Mouse (Mus musculus): ENCODE data around the gene Ybx2.

Gene Ybx2

GRCm38 (mm10) chr11:69936714-69937347, 1.2 kb downstream of the Ybx2 start:
- no peak for DNase-seq (ENCODE audit: low read depth, low spot score)
- Histone ChIP-seq H3K27me3 (ENCODE audit: control insufficient read depth, insufficient read depth, low read length, poor library complexity, severe bottlenecking) (peaks cover 3% of the 10 kb centered on the region), H3K36me3 (ENCODE audit: control insufficient read depth, insufficient read depth, low read length, poor library complexity, severe bottlenecking) (no peaks in the 10 kb centered on the region)

- DNase-seq (ENCODE audit: low read depth, low spot score) = no peak
- Histone ChIP-seq H3K36me3 (ENCODE audit: control insufficient read depth, insufficient read depth, low read length, poor library complexity, severe bottlenecking) (no peaks in the 10 kb centered on the region), H3K27me3 (ENCODE audit: control insufficient read depth, insufficient read depth, low read length, poor library complexity, severe bottlenecking) (peaks cover 3% of the 10 kb centered on the region)
These were observed 1.8 kb downstream of the Ybx2 start for GRCm38 (mm10) chr11:69937385-69937784.

- H3K27me3 ChIP-seq (ENCODE audit: control insufficient read depth, insufficient read depth, low read length, poor library complexity, severe bottlenecking) = peaks cover 3% of the 10 kb centered on the region
- H3K36me3 ChIP-seq (ENCODE audit: control insufficient read depth, insufficient read depth, low read length, poor library complexity, severe bottlenecking) = no peaks in the 10 kb centered on the region
- no peak for DNase-seq (ENCODE audit: low read depth, low spot score)
These were observed 2.2 kb downstream of the Ybx2 start for GRCm38 (mm10) chr11:69937834-69938233.

- no peak for DNase-seq (ENCODE audit: low read depth, low spot score)
- peaks cover 3% of the 10 kb centered on the region for H3K27me3 ChIP-seq (ENCODE audit: control insufficient read depth, insufficient read depth, low read length, poor library complexity, severe bottlenecking)
These were observed 2.9 kb downstream of the Ybx2 start for GRCm38 (mm10) chr11:69938401-69938979.

GRCm38 (mm10) chr11:69939181-69939580, 3.6 kb downstream of the Ybx2 start:
- H3K27me3 ChIP-seq (ENCODE audit: control insufficient read depth, insufficient read depth, low read length, poor library complexity, severe bottlenecking) = peaks cover 3% of the 10 kb centered on the region
- no peak for DNase-seq (ENCODE audit: low read depth, low spot score)
- no peaks in the 10 kb centered on the region for H3K36me3 ChIP-seq (ENCODE audit: control insufficient read depth, insufficient read depth, low read length, poor library complexity, severe bottlenecking)

More at GRCm38 (mm10) chr11:69938401-69938979, 2.9 kb downstream of the Ybx2 start:
- no peaks in the 10 kb centered on the region for H3K36me3 ChIP-seq (ENCODE audit: control insufficient read depth, insufficient read depth, low read length, poor library complexity, severe bottlenecking)

- Histone ChIP-seq H3K27me3 (ENCODE audit: control insufficient read depth, insufficient read depth, low read length, poor library complexity, severe bottlenecking) (peaks cover 3% of the 10 kb centered on the region), H3K36me3 (ENCODE audit: control insufficient read depth, insufficient read depth, low read length, poor library complexity, severe bottlenecking) (no peaks in the 10 kb centered on the region)
- DNase-seq (ENCODE audit: low read depth, low spot score) = no peak
These were observed 4.1 kb downstream of the Ybx2 start for GRCm38 (mm10) chr11:69939731-69940130.

GRCm38 (mm10) chr11:69940962-69941361, 5.4 kb downstream of the Ybx2 start:
- H3K27me3 ChIP-seq (ENCODE audit: control insufficient read depth, insufficient read depth, low read length, poor library complexity, severe bottlenecking) = peaks cover 3% of the 10 kb centered on the region
- no peaks in the 10 kb centered on the region for H3K36me3 ChIP-seq (ENCODE audit: control insufficient read depth, insufficient read depth, low read length, poor library complexity, severe bottlenecking)
- DNase-seq (ENCODE audit: low read depth, low spot score) = no peak

GRCm38 (mm10) chr11:69945216-69945615, 9.6 kb downstream of the Ybx2 start:
- no peaks in the 10 kb centered on the region for H3K27me3 ChIP-seq (ENCODE audit: control insufficient read depth, insufficient read depth, low read length, poor library complexity, severe bottlenecking)
- DNase-seq (ENCODE audit: low read depth, low spot score) = no peak
- H3K36me3 ChIP-seq (ENCODE audit: control insufficient read depth, insufficient read depth, low read length, poor library complexity, severe bottlenecking) = no peaks in the 10 kb centered on the region

- Histone ChIP-seq H3K36me3 (ENCODE audit: control insufficient read depth, insufficient read depth, low read length, poor library complexity, severe bottlenecking) (no peaks in the 10 kb centered on the region), H3K27me3 (ENCODE audit: control insufficient read depth, insufficient read depth, low read length, poor library complexity, severe bottlenecking) (no peaks in the 10 kb centered on the region)
- DNase-seq (ENCODE audit: low read depth, low spot score) = no peak
These were observed 10.6 kb downstream of the Ybx2 start for GRCm38 (mm10) chr11:69945997-69946891.

GRCm38 (mm10) chr11:69947337-69948065, 11.9 kb downstream of the Ybx2 start:
- DNase-seq (ENCODE audit: low read depth, low spot score) = no peak
- no peaks in the 10 kb centered on the region for H3K36me3 ChIP-seq (ENCODE audit: control insufficient read depth, insufficient read depth, low read length, poor library complexity, severe bottlenecking)
- no peaks in the 10 kb centered on the region for H3K27me3 ChIP-seq (ENCODE audit: control insufficient read depth, insufficient read depth, low read length, poor library complexity, severe bottlenecking)

- peak; percentile 85 for DNase-seq (ENCODE audit: low read depth, low spot score)
- Histone ChIP-seq H3K36me3 (ENCODE audit: control insufficient read depth, insufficient read depth, low read length, poor library complexity, severe bottlenecking) (no peaks in the 10 kb centered on the region), H3K27me3 (ENCODE audit: control insufficient read depth, insufficient read depth, low read length, poor library complexity, severe bottlenecking) (no peaks in the 10 kb centered on the region)
These were observed 12.6 kb downstream of the Ybx2 start, which contains the start of gene Slc2a4 for GRCm38 (mm10) chr11:69948066-69948762. Slc2a4 (minus strand) TSS chr11:69948188.

- DNase-seq (ENCODE audit: low read depth, low spot score) = peak; percentile 92
- Histone ChIP-seq H3K27me3 (ENCODE audit: control insufficient read depth, insufficient read depth, low read length, poor library complexity, severe bottlenecking) (no peaks in the 10 kb centered on the region), H3K36me3 (ENCODE audit: control insufficient read depth, insufficient read depth, low read length, poor library complexity, severe bottlenecking) (no peaks in the 10 kb centered on the region)
These were observed 13.2 kb downstream of the Ybx2 start for GRCm38 (mm10) chr11:69948763-69949150.

- DNase-seq (ENCODE audit: low read depth, low spot score) = peak; percentile 59
- H3K36me3 ChIP-seq (ENCODE audit: control insufficient read depth, insufficient read depth, low read length, poor library complexity, severe bottlenecking) = no peaks in the 10 kb centered on the region
These were observed 15.3 kb downstream of the Ybx2 start for GRCm38 (mm10) chr11:69950807-69951459.

GRCm38 (mm10) chr11:69952274-69952673, 16.7 kb downstream of the Ybx2 start:
- peak; percentile 47 for DNase-seq (ENCODE audit: low read depth, low spot score)
- no peaks in the 10 kb centered on the region for H3K36me3 ChIP-seq (ENCODE audit: control insufficient read depth, insufficient read depth, low read length, poor library complexity, severe bottlenecking)
- H3K27me3 ChIP-seq (ENCODE audit: control insufficient read depth, insufficient read depth, low read length, poor library complexity, severe bottlenecking) = no peaks in the 10 kb centered on the region

More at GRCm38 (mm10) chr11:69950807-69951459, 15.3 kb downstream of the Ybx2 start:
- no peaks in the 10 kb centered on the region for H3K27me3 ChIP-seq (ENCODE audit: control insufficient read depth, insufficient read depth, low read length, poor library complexity, severe bottlenecking)

Measured in splenic B cell, adult 2 months (primary cell).